Mouse (Mus musculus): ENCODE data around the gene Hist1h1d. TPM values are rescaled to one million over a fixed set of nuclear protein-coding genes. Genes with fewer than 3 reads are reported as not detected.

Hist1h1d gene
- polyA plus RNA-seq, 1 experiment from 2014 or later, result 0.41 TPM

GRCm38 (mm10) chr13:23605052-23605451 lies 52.0 kb downstream of the Hist1h1d start:
- no peaks in the 10 kb centered on the region for H3K36me3 ChIP-seq (ENCODE audit: control insufficient read depth, insufficient read depth, low read length)
- no peak overlapping the region for H3K4me2 ChIP-seq (ENCODE audit: low read length)
- no peak overlapping the region for H3K27ac ChIP-seq (replicated peaks in 1 of 2; ENCODE audit: control insufficient read depth in 1 of 2, insufficient read depth in 1 of 2, low read depth in 2 of 2, low read length in 2 of 2)
- no peak overlapping the region for H3K9ac ChIP-seq (ENCODE audit: low read length)
- H3K9me3 ChIP-seq (ENCODE audit: control insufficient read depth, low read length), result no peaks in the 10 kb centered on the region
- H3K4me3 ChIP-seq (ENCODE audit: control insufficient read depth in 1 of 2, insufficient read depth in 1 of 2, low read depth in 1 of 2, low read length in 2 of 2), result no peak overlapping the region
- no peak for ATAC-seq (ENCODE audit: insufficient number of reproducible peaks, insufficient read depth, low FRiP score, low read depth)
- H3K4me1 ChIP-seq (ENCODE audit: control insufficient read depth in 2 of 2, insufficient read depth in 2 of 2, low read length in 2 of 2), result no peaks in the 10 kb centered on the region
- WGBS, result 86% methylated on average over 3 of the region's 3 CpGs
- no peaks in the 10 kb centered on the region for H3K27me3 ChIP-seq (ENCODE audit: control insufficient read depth, insufficient read depth, low read length)

DNA sequence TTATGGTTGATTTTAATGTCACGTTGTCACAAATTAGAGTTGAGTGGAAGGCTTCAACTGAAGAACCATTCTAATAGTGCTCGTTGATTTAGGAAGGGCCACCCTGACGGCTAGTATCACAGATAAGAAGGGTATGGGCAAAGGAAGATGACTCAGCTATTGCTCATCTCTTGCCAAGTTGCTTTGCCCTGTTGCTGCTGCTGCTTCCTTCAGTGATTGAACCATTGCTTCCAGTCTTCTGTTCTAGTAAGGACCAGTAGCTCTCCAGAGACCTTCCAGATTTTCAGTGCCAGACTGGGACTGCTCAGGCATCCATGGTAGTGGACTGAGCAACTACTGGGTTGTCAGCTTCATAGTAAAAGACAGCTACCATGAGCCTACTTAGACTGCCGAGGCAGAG lies 56.1 kb downstream of the Hist1h1d start:
- H3K27me3 ChIP-seq (ENCODE audit: control insufficient read depth, insufficient read depth, low read length), result no peaks in the 10 kb centered on the region
- no peaks in the 10 kb centered on the region for H3K4me1 ChIP-seq (ENCODE audit: control insufficient read depth in 2 of 2, insufficient read depth in 2 of 2, low read length in 2 of 2)
- 53% methylated on average over 4 of the region's 4 CpGs for WGBS

GRCm38 (mm10) chr13:23609844-23610243 lies 56.8 kb downstream of the Hist1h1d start:
- H3K9ac ChIP-seq (ENCODE audit: low read length), result no peak overlapping the region
- ATAC-seq (ENCODE audit: insufficient number of reproducible peaks, insufficient read depth, low FRiP score, low read depth), result no peak
- H3K4me1 ChIP-seq (ENCODE audit: control insufficient read depth in 2 of 2, insufficient read depth in 2 of 2, low read length in 2 of 2), result no peaks in the 10 kb centered on the region
- no peaks in the 10 kb centered on the region for H3K36me3 ChIP-seq (ENCODE audit: control insufficient read depth, insufficient read depth, low read length)
- H3K27me3 ChIP-seq (ENCODE audit: control insufficient read depth, insufficient read depth, low read length), result no peaks in the 10 kb centered on the region
- H3K9me3 ChIP-seq (ENCODE audit: control insufficient read depth, low read length), result no peaks in the 10 kb centered on the region
- H3K27ac ChIP-seq (replicated peaks in 1 of 2; ENCODE audit: control insufficient read depth in 1 of 2, insufficient read depth in 1 of 2, low read depth in 2 of 2, low read length in 2 of 2), result no peak overlapping the region
- H3K4me2 ChIP-seq (ENCODE audit: low read length), result no peak overlapping the region
- no peak overlapping the region for H3K4me3 ChIP-seq (ENCODE audit: control insufficient read depth in 1 of 2, insufficient read depth in 1 of 2, low read depth in 1 of 2, low read length in 2 of 2)

More for the DNA sequence above, 56.1 kb downstream of the Hist1h1d start:
- H3K4me2 ChIP-seq (ENCODE audit: low read length), result no peak overlapping the region
- no peak overlapping the region for H3K4me3 ChIP-seq (ENCODE audit: control insufficient read depth in 1 of 2, insufficient read depth in 1 of 2, low read depth in 1 of 2, low read length in 2 of 2)
- ATAC-seq (ENCODE audit: insufficient number of reproducible peaks, insufficient read depth, low FRiP score, low read depth), result no peak
- H3K9me3 ChIP-seq (ENCODE audit: control insufficient read depth, low read length), result no peaks in the 10 kb centered on the region
- no peaks in the 10 kb centered on the region for H3K36me3 ChIP-seq (ENCODE audit: control insufficient read depth, insufficient read depth, low read length)
- H3K9ac ChIP-seq (ENCODE audit: low read length), result no peak overlapping the region
- H3K27ac ChIP-seq (replicated peaks in 1 of 2; ENCODE audit: control insufficient read depth in 1 of 2, insufficient read depth in 1 of 2, low read depth in 2 of 2, low read length in 2 of 2), result no peak overlapping the region

Small RNAs within 50 kb of the gene (microRNA-seq; reads per million reads assigned to microRNA genes)
- gene Gm44297 (not detected), gene Gm44359 (not detected), gene Gm44394 (not detected), gene n-TStga1 (not detected)

Other genes starting within 250 kb of the Hist1h1d start
- 39.5 and 41.0 TPM in 2 replicates for gene Zfp322a, start 184.1 kb upstream of the Hist1h1d start, polyA plus RNA-seq (2014; fragmentation: Nextera tagmentation; extraction: Ambion mirVana)
- 8.3 and 9.1 TPM in 2 replicates for gene Abt1, start 129.4 kb upstream of the Hist1h1d start, polyA plus RNA-seq (2014; fragmentation: Nextera tagmentation; extraction: Ambion mirVana)
- gene Btn1a1, start 87.4 kb upstream of the Hist1h1d start, polyA plus RNA-seq (2014; fragmentation: Nextera tagmentation; extraction: Ambion mirVana), result 1.7 and 1.9 TPM in 2 replicates
- gene Btn2a2, start 64.4 kb upstream of the Hist1h1d start, polyA plus RNA-seq (2014; fragmentation: Nextera tagmentation; extraction: Ambion mirVana), result 0.40 and 0.43 TPM in 2 replicates
- 7.5 and 8.5 TPM in 2 replicates for gene Hist1h4h, start 22.2 kb upstream of the Hist1h1d start, polyA plus RNA-seq (2014; fragmentation: Nextera tagmentation; extraction: Ambion mirVana)
- gene Hist1h2af, start 19.4 kb upstream of the Hist1h1d start, polyA plus RNA-seq (2014; fragmentation: Nextera tagmentation; extraction: Ambion mirVana), result 3.8 and 5.4 TPM in 2 replicates
- gene Hist1h3g, start 17.8 kb upstream of the Hist1h1d start, polyA plus RNA-seq (2014; fragmentation: Nextera tagmentation; extraction: Ambion mirVana), result 3.0 and 4.3 TPM in 2 replicates
- gene Hist1h2bh, start 9.9 kb upstream of the Hist1h1d start, polyA plus RNA-seq (2014; fragmentation: Nextera tagmentation; extraction: Ambion mirVana), result 0.65 and 0.66 TPM in 2 replicates
- gene Hist1h3f, start 9.2 kb upstream of the Hist1h1d start, polyA plus RNA-seq (2014; fragmentation: Nextera tagmentation; extraction: Ambion mirVana), result 0.65 and 0.72 TPM in 2 replicates
- gene Hist1h4f, start 1.6 kb upstream of the Hist1h1d start, polyA plus RNA-seq (2014; fragmentation: Nextera tagmentation; extraction: Ambion mirVana), result not detected in 2 replicates
- gene Hist1h3e, start 9.1 kb downstream of the Hist1h1d start, polyA plus RNA-seq (2014; fragmentation: Nextera tagmentation; extraction: Ambion mirVana), result 2.0 TPM in 2 replicates
- 34.9 and 49.1 TPM in 2 replicates for gene Hist1h2ae, start 18.0 kb downstream of the Hist1h1d start, polyA plus RNA-seq (2014; fragmentation: Nextera tagmentation; extraction: Ambion mirVana)
- gene Hist1h2bg, start 18.1 kb downstream of the Hist1h1d start, polyA plus RNA-seq (2014; fragmentation: Nextera tagmentation; extraction: Ambion mirVana), result 3.7 and 6.2 TPM in 2 replicates
- gene Hist1h2bf, start 20.9 kb downstream of the Hist1h1d start, polyA plus RNA-seq (2014; fragmentation: Nextera tagmentation; extraction: Ambion mirVana), result 0.61 and 3.7 TPM in 2 replicates
- gene Hist1h2ad, start 21.1 kb downstream of the Hist1h1d start, polyA plus RNA-seq (2014; fragmentation: Nextera tagmentation; extraction: Ambion mirVana), result 0.44 and 0.53 TPM in 2 replicates
- 2.2 and 3.7 TPM in 2 replicates for gene Hist1h3d, start 22.5 kb downstream of the Hist1h1d start, polyA plus RNA-seq (2014; fragmentation: Nextera tagmentation; extraction: Ambion mirVana)
- gene Hist1h4d, start 28.3 kb downstream of the Hist1h1d start, polyA plus RNA-seq (2014; fragmentation: Nextera tagmentation; extraction: Ambion mirVana), result 38.6 and 49.0 TPM in 2 replicates
- gene Hist1h2be, start 67.9 kb downstream of the Hist1h1d start, polyA plus RNA-seq (2014; fragmentation: Nextera tagmentation; extraction: Ambion mirVana), result 1.3 and 1.8 TPM in 2 replicates
- gene Hist1h1e, start 69.3 kb downstream of the Hist1h1d start, polyA plus RNA-seq (2014; fragmentation: Nextera tagmentation; extraction: Ambion mirVana), result 8.7 and 10.0 TPM in 2 replicates
- gene Hist1h2ac, start 130.7 kb downstream of the Hist1h1d start, polyA plus RNA-seq (2014; fragmentation: Nextera tagmentation; extraction: Ambion mirVana), result 0.46 and 0.65 TPM in 2 replicates
- 51.9 and 57.5 TPM in 2 replicates for gene Hist1h2bc, start 130.9 kb downstream of the Hist1h1d start, polyA plus RNA-seq (2014; fragmentation: Nextera tagmentation; extraction: Ambion mirVana)
- gene Hist1h1t, start 142.6 kb downstream of the Hist1h1d start, polyA plus RNA-seq (2014; fragmentation: Nextera tagmentation; extraction: Ambion mirVana), result 0.30 TPM in 1 of 2 replicates, not detected in the other
- 2.2 and 3.2 TPM in 2 replicates for gene Hist1h4c, start 145.2 kb downstream of the Hist1h1d start, polyA plus RNA-seq (2014; fragmentation: Nextera tagmentation; extraction: Ambion mirVana)
- gene Hfe, start 157.6 kb downstream of the Hist1h1d start, polyA plus RNA-seq (2014; fragmentation: Nextera tagmentation; extraction: Ambion mirVana), result 13.0 and 15.1 TPM in 2 replicates
- gene Hist1h1c, start 185.5 kb downstream of the Hist1h1d start, polyA plus RNA-seq (2014; fragmentation: Nextera tagmentation; extraction: Ambion mirVana), result 36.9 and 43.9 TPM in 2 replicates
- 2.5 and 2.7 TPM in 2 replicates for gene Hist1h3c, start 192.3 kb downstream of the Hist1h1d start, polyA plus RNA-seq (2014; fragmentation: Nextera tagmentation; extraction: Ambion mirVana)
- gene Hist1h2bb, start 193.5 kb downstream of the Hist1h1d start, polyA plus RNA-seq (2014; fragmentation: Nextera tagmentation; extraction: Ambion mirVana), result 1.7 and 2.3 TPM in 2 replicates
- 14.5 and 14.6 TPM in 2 replicates for gene Hist1h2ab, start 197.9 kb downstream of the Hist1h1d start, polyA plus RNA-seq (2014; fragmentation: Nextera tagmentation; extraction: Ambion mirVana)
- gene Hist1h3b, start 199.0 kb downstream of the Hist1h1d start, polyA plus RNA-seq (2014; fragmentation: Nextera tagmentation; extraction: Ambion mirVana), result 4.6 and 6.7 TPM in 2 replicates
- 0.63 TPM in 1 of 2 replicates, not detected in the other for gene Hist1h4b, start 203.8 kb downstream of the Hist1h1d start, polyA plus RNA-seq (2014; fragmentation: Nextera tagmentation; extraction: Ambion mirVana)
- gene Hist1h4a, start 208.0 kb downstream of the Hist1h1d start, polyA plus RNA-seq (2014; fragmentation: Nextera tagmentation; extraction: Ambion mirVana), result 1.1 TPM in 1 of 2 replicates, not detected in the other
- gene Hist1h3a, start 209.1 kb downstream of the Hist1h1d start, polyA plus RNA-seq (2014; fragmentation: Nextera tagmentation; extraction: Ambion mirVana), result 2.6 and 3.0 TPM in 2 replicates
- 1.6 and 2.7 TPM in 2 replicates for gene Hist1h1a, start 210.4 kb downstream of the Hist1h1d start, polyA plus RNA-seq (2014; fragmentation: Nextera tagmentation; extraction: Ambion mirVana)
- not detected in 2 replicates for gene Trim38, start 216.7 kb downstream of the Hist1h1d start, polyA plus RNA-seq (2014; fragmentation: Nextera tagmentation; extraction: Ambion mirVana)